Mouse (Mus musculus): ENCODE measurements around the gene Bbs12.

DNA sequence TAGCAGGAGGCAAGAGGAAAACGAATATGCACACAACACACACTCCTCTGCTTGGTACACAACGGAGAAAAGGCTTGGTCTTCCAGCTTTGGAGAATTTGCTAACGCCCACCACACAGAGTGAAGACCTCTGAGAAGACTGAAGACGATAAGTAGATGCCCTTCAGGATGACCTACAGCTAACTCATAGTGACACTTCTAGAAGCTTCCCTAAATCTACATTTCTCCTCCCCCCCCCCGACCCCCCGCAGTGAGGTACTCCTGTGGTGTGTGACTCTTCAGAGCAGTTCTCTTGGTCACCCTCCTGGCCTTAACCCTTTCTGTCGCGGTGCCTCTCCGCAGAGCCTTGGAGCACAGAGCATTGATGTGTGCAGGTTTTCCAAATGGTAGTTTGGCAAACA lies 35.3 kb downstream of the Bbs12 start:
- TF ChIP-seq CTCF (IDR thresholded peaks at IDR 0.05; ENCODE audit: borderline replicate concordance, insufficient read depth, low read length), result no peak
- no peak for TF ChIP-seq POLR2A (IDR thresholded peaks at IDR 0.05; ENCODE audit: low read depth, low read length)
